Mouse (Mus musculus): Measurements from ENCODE around the gene Sell.

Gene Sell

GRCm38 (mm10) chr1:164132609-164133008, 70.8 kb downstream of the Sell start:
- no peak for DNase-seq (ENCODE audit: low read depth, low spot score)

Data from CD4-positive helper T cell, adult 2 months (primary cell).